Mouse (Mus musculus): Measurements from ENCODE around the gene Mlec.
A peak's percentile ranks its signal among the peaks of the same experiment; 100 is the strongest.

The Mlec gene

GRCm38 (mm10) chr5:115158040-115158983, at the start of gene Mlec:
Gene Mlec, minus strand, starts transcription at chr5:115158179.
- peak; percentile 98 for DNase-seq

GRCm38 (mm10) chr5:115207244-115207643, 49.3 kb upstream of the Mlec start:
- no peak for DNase-seq

DNA sequence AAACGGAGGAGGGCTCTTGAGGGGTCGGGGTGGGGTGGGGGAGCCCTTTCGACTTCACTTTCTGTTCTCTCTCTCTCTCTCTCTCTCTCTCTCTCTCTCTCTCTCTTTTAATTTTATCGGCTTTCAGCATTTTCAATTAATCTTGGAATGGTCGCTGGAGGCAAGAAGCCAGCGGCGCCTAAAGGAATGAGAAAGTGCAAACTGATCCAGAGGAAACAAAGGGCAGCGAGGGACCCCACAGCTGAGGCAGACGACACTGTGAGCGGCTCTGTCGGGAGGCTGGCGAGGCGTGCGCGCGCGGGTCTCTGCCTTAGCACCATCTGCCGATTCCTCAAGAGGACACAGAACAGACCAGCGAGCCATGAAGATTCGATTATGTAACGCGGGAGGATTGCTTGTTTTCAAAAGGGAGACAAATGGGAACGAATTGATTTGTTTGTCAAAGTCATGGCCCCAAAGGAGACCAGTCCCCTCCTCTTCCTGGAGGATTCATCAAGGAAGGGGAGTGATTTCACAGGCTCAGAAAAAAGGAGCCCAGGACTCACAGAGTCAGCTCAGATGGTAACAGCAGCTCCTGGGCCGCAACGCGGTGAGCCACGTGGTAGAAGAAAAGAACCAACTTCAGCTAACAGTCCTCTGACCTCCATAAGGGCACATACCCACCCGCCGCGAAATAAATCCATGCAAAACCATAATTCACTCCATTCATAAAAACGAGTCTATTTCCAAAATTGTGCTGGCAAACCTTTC, 46.8 kb upstream of the Mlec start:
- DNase-seq: peak; percentile 63

- DNase-seq: no peak
These were observed 46.0 kb upstream of the Mlec start for GRCm38 (mm10) chr5:115203735-115204561.

DNA sequence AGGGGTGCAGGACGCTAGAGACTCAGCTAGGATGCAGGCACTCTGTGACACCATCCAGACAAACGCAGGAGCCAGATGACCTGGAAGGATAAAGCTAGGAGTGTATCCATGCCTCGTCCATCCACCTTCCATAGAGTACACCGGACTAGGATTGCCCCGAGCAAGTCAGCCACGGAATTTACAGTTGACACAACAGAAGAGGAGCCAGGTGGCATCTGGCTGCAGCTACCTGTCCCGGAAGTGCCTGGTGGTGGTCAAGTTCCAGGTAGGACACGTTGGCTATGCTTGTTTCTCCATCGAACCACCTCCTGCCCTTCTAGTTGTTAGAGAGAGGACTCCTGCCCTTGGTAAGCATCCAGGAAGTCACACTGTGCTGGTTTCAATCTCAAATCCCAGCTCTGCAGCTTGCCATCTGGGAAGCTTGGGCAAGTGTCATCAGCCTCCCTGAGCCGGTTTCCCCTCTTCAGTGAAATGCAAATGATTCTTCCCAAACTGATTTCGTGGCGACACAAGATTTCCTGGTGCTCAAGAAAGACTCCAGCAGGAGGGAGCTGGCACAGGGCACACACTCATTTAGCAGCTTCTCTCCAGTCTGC, 36.7 kb upstream of the Mlec start:
- DNase-seq: no peak

- DNase-seq: peak; percentile 82
These were observed 36.0 kb upstream of the Mlec start, which contains the start of gene Cabp1 for GRCm38 (mm10) chr5:115193669-115194625. Gene Cabp1, minus strand, starts transcription at chr5:115194381.

DNA sequence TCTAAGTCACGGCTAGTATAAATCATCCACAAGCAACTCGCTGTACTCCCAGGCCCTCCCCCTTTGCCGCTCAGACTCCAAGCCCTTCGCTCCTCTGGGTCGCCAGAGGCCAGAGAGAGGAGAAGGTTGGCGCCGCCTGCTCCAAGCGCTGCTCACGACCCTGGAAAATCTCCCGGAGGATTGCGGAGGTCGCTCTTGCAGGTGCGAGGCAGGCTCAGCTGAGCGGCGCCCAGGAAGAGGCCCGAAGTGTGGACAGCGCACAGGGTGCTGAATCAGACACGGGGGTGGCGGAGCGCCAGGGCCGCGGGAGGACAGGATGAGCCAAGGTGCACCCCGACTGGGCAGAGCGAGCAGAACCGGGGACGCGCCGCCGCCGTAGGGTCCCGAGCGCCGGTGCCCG, 35.2 kb upstream of the Mlec start:
- DNase-seq: peak; percentile 70

DNA sequence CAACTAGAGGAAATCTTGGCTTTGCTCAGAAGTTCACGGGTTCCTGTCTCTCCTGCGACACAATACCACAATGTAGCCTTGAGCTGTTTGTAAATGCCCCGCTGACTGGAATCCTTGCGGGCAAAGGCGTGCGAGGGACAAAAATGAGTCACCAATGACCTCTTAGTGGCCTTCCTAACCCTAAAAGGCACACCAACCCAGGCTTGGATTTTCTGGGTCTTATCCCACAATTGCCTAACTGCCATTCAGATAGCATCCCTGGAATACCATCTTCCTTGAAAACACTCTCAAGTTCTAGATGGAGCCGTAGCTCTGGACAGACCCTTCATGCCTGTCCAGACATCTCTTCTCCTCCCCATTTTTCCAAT, 34.8 kb upstream of the Mlec start:
- no peak for DNase-seq

DNA sequence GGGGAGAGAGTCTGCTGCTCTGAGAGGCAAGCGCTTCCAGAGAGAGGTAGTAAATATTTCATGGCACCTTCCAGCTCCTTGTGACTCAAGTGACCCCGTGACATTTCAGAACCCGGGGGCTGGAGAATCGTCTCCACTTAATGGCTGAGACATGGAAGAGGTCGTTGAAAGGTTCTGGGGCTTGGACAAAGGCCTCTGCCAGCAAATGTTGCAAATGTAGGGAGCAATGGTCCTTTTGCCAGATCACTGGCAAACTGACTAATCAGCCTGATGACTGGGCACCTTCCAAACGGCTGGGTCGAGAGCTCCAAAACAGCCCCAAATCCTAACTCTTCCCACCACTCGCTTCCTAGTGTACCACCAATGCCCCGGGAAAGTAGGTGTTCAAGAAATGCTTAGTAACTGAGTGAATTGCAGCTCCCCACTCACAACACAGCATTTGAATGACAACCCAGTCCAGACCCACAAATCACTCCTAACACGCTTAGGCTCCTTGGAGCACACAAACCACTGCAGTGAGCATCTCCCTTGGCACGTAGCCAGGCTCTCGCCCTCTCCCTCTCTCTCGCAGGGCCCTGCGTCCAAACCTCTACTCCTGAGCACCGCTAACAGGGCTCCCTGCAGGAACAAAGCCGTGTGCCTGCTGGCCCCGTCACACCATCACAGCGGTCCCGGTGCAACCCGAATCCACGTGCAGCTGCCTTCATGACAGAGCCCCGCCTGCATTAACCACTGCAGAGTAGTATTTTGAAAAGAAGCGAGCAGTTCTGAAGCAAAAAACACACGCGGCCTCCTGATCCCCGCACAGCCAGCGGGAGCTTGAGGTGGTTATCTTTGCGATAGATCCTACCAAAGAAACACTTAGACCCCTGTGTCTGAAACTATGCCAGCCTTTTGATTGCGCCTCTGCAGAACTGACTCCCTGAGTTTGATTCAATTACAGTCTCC, 34.2 kb upstream of the Mlec start:
- peak; percentile 66 for DNase-seq

GRCm38 (mm10) chr5:115190081-115190480, 32.1 kb upstream of the Mlec start:
- no peak for DNase-seq

DNA sequence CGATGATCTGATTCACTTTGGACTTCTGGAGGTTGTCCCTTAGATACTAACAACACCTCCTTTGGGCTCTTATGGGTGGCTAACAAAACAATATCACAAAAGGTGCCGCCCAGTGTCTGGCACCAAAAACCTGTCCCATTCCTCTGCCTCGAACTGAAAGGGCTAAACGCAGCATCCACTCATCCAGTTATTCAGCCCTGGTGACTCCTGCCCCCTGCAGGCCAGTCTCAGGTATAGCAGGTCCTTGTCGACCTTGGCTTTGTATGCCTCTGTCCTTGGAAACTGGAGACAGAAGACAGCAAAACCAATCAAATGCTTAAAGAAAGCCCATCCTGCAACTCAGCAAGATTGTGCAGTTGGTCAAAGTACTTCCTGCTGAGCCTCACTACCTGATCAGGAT, 30.8 kb upstream of the Mlec start:
- no peak for DNase-seq

- peak; percentile 94 for DNase-seq
These were observed 29.5 kb upstream of the Mlec start for GRCm38 (mm10) chr5:115187188-115188131.

DNA sequence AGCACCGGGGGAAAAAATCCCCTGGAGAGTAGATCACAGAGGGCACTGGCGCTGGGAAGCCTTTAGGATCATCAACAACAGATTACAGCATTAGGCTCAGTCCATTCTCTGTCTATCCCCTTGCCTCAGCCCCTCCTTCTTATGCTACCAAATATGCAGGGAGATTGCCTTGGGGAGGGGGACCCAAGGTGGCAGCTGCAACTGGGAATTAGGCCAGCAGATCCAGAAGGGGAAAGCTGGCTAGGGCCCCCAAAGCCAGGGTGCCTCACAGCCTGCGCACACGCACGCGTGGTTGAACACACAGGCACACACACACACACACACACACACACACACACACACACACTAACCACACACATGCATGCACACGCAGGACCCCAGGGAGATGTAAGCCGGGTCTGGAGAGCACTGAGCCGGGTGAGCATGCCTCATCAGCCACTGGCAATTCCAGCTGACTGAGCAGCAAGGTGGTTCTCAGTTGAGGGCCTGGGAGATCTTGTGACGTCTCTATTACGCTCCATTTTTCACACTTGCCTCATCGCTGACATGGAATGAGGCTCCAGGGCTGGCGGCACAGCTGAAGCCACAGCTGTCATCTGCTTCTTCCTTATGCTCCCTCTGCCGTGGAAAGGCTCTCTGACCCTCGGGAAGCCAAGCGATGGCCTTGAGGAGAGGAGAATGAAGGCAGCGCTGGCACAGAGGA, 28.5 kb upstream of the Mlec start:
- DNase-seq: no peak

DNA sequence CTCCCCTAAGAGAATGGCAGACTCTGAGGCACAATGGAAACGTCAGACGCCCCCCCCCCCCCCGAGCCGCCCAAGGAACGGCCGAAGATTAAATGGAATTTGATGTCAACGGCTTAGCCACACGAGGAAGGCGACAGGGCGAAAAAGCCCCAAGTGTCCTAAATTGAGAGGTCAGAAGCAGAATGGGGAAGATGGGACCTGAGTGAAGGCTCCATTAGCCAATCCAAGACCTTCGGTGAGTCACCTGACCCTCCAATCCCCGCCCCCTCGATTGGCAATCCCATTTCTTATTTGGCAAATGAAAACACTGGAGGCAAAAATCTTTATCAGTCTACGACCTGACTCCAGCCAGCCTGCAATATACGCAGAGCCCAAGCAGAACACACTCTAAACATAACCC, 26.7 kb upstream of the Mlec start:
- peak; percentile 70 for DNase-seq

DNA sequence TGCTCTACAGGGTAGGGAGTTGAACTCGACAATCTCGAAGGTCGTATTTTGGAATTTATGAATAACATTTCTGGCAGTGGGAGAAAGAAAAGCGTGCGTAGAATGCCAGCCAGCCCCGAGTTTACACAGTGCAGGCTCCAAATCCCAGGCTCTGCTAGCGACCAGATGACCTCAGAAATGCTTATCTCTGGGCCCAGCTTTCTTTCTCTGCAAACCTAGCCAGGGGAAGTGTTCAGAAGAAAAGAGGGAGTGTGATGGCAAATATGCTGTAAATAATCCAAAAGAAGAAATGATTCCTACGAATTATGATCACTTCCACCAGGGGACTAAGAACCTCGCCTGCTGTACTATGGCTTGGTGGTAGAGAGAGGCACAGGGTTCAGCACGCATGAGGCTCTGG, 25.5 kb upstream of the Mlec start:
- no peak for DNase-seq

GRCm38 (mm10) chr5:115182925-115183324, 24.9 kb upstream of the Mlec start:
- DNase-seq: no peak

DNA sequence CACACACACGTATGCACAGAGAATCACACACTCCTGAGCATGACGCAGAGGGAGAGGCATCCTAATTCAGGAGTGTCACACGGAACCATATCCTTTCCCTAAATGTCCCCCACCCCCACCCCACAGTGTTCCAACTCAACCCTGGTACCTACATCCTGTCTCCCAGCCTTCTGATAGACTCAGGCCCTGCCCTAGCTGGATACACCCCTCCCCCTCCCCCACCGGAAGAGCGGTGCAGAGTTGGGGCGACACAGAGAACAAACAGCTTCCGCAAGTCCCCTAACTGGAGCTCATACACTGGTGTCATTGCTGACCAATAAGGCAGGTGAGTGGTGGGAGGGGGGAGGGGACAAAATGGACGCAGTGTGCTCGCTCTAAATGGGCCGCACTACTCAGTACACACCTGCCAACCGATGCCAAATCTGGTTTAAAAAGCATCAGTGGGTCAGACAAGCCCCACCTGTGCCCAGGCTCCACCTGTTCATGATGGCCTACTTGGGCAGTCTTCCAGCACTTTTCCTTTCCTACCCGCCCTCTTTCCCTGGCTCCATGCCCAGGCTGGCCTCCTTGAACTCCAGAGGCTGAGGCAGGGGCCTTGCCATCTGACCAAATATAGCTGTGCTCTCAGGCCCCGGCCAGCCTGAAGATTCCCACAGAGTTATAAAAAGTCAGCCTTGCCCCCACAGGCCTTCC, 23.4 kb upstream of the Mlec start:
- no peak for DNase-seq

- no peak for DNase-seq
These were observed 21.6 kb upstream of the Mlec start for GRCm38 (mm10) chr5:115179596-115179995.
